Mouse (Mus musculus): ENCODE measurements around the gene Slc17a5.

DNA sequence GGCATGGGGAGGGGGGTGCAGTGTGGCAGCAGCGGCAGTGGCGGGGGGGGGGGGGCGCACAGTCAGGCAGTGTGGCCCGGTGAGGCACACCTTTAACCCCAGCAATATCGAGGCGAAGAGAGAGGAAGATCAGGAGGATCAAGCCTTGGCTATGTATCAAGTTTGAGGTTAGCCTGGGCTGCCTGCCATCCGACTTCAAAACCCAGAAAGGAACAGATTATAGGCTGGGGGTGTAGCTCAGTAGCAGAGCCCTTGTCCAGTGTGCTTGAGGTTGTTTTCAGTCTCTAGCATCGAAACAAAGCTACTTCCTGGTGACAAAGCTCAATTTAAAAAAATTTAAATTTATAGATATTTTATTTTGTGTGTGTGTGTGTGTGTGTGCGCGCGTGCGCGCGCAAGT, 46.1 kb downstream of the Slc17a5 start:
- no peak for TF ChIP-seq CTCF (IDR thresholded peaks at IDR 0.05; ENCODE audit: borderline replicate concordance, insufficient read depth, low read length)
- no peak for TF ChIP-seq POLR2A (IDR thresholded peaks at IDR 0.05; ENCODE audit: low read depth, low read length)
